Mouse (Mus musculus): ENCODE results near the gene Stt3b.

GRCm38 (mm10) chr9:115321052-115321451 is 10.8 kb upstream of the Stt3b start:
- TF ChIP-seq CTCF (IDR thresholded peaks at IDR 0.05; ENCODE audit: low read depth, low read length) (no peak), POLR2A (IDR thresholded peaks at IDR 0.05; ENCODE audit: borderline replicate concordance, low read depth, low read length) (no peak)

Data from bone marrow macrophage, adult 2 months (primary cell).